Mouse (Mus musculus): Measurements from ENCODE around the gene Cldn15. TPM values are rescaled to one million over a fixed set of nuclear protein-coding genes. Genes with fewer than 3 reads are reported as not detected.
A peak's percentile ranks its signal among the peaks of the same experiment; 100 is the strongest.

Gene Cldn15
- polyA plus RNA-seq, 1 experiment from 2014 or later, result 0.11 TPM

DNA sequence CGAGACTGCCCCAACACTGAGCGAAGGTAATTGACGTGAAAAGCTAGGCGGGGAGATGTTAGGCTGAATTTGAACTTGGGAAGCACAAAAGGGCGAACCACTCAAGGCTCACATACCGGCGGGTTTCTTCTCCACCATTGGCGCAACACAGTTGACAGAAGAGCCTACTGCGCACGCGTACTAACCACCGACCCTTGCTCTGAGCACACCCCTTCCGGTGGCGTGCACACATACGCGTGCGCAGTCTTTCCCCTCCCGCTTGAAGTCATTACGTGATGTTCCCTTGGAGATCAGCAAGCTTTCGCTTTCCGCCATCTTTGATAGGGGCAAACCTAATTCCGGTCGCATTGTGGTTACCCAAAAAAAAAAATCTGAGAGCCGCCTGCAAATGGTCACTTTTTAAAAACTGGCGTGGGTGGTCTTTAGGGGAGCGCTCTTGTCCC is 20.3 kb downstream of the Cldn15 start, which contains the start of gene Plod3:
Gene Plod3 (plus strand): TSS at position 325 of the 443 bp plus-strand sequence.
- H3K27ac ChIP-seq (replicated peaks), result peak within 1 kb of the TSS; percentile 91
- peak within 1 kb of the TSS; percentile 89 for H3K4me2 ChIP-seq (replicated peaks)
- peaks cover 18% of the 10 kb centered on the region for H3K4me1 ChIP-seq
- peaks cover 56% of the 10 kb centered on the region for H3K36me3 ChIP-seq
- ATAC-seq (ENCODE audit: insufficient number of reproducible peaks, low FRiP score, low TSS enrichment, low read depth), result peak; percentile 94
- no peaks in the 10 kb centered on the region for H3K9me3 ChIP-seq (replicated peaks)
- H3K4me3 ChIP-seq (replicated peaks), result peak within 1 kb of the TSS; percentile 78
- H3K27me3 ChIP-seq, result no peaks in the 10 kb centered on the region
- under 1% methylated on average over 26 of the region's 26 CpGs for WGBS
- H3K9ac ChIP-seq, result peak within 1 kb of the TSS; percentile 90

DNA sequence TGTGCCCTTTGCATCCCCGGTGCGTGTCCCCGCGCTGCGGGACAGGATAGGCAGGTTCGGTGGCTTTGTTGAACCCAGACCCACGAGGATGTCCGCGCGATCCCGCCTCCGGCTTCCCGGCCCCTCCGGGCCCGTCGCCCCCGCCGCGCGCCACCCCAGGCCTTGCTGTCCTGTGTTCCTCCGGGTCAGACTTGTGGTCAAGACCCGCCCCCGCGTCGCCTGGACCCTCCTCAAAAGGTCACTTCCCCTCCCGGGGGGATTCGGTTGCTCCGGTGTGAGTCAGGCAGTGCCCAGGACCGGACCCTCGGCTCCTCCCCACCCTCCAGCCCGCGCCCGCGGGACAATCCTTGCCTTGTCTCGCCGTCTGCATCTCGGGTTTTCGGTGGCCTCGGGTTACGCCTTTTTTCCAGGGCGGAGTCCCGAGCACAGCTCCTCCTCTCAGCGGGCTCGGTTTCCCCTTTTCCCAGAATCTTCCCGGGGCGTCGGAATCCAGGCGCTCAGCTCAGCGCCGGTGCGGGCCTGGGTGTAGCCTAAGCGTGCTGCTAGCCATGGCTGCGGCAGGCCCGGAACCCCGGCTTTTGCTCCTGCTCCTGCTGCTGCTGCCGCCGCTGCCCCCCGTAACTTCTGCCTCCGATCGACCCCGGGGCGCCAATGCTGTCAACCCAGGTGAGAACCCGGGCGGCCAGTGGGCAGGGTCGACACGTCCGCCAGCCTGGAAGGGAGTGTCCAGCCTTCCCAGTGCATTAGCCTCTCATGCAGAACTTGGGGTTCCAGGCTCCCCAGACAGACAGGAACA is 20.9 kb downstream of the Cldn15 start:
- no peaks in the 10 kb centered on the region for H3K9me3 ChIP-seq (replicated peaks)
- peaks cover 18% of the 10 kb centered on the region for H3K4me1 ChIP-seq
- no peaks in the 10 kb centered on the region for H3K27me3 ChIP-seq
- peak overlapping the region; percentile 90 for H3K9ac ChIP-seq
- H3K4me2 ChIP-seq (replicated peaks), result peak overlapping the region; percentile 89
- peak overlapping the region; percentile 78 for H3K4me3 ChIP-seq (replicated peaks)
- peak; percentile 71 for ATAC-seq (ENCODE audit: insufficient number of reproducible peaks, low FRiP score, low TSS enrichment, low read depth)
- H3K36me3 ChIP-seq, result peaks cover 56% of the 10 kb centered on the region
- under 1% methylated on average over 67 of the region's 67 CpGs for WGBS
- H3K27ac ChIP-seq (replicated peaks), result peak overlapping the region; percentile 91

DNA sequence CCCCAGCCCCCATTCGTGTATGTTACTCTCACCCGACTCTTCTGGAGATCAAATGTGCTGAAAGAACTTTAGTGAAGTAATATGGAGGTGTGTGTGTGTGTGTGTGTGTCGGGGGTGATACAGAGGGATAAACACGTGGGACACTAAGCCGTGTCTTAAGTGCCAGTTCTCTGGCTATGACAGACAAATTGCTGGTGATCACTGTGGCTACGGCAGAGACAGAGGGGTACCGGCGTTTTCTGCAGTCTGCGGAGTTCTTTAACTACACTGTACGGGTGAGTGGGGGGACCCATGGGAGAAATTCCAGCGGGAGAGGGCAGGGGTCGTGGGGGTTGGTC is 21.5 kb downstream of the Cldn15 start, which contains the start of gene Znhit1:
Gene Znhit1 (minus strand): TSS at position 88 of the 338 bp plus-strand sequence.
- ATAC-seq (ENCODE audit: insufficient number of reproducible peaks, low FRiP score, low TSS enrichment, low read depth), result no peak
- peak within 1 kb of the TSS; percentile 89 for H3K4me2 ChIP-seq (replicated peaks)
- 2% methylated on average over 12 of the region's 12 CpGs for WGBS
- H3K9ac ChIP-seq, result peak within 1 kb of the TSS; percentile 90
- no peaks in the 10 kb centered on the region for H3K27me3 ChIP-seq
- peak within 1 kb of the TSS; percentile 91 for H3K27ac ChIP-seq (replicated peaks)
- peak within 1 kb of the TSS; percentile 78 for H3K4me3 ChIP-seq (replicated peaks)
- peaks cover 18% of the 10 kb centered on the region for H3K4me1 ChIP-seq
- no peaks in the 10 kb centered on the region for H3K9me3 ChIP-seq (replicated peaks)
- peaks cover 59% of the 10 kb centered on the region for H3K36me3 ChIP-seq

DNA sequence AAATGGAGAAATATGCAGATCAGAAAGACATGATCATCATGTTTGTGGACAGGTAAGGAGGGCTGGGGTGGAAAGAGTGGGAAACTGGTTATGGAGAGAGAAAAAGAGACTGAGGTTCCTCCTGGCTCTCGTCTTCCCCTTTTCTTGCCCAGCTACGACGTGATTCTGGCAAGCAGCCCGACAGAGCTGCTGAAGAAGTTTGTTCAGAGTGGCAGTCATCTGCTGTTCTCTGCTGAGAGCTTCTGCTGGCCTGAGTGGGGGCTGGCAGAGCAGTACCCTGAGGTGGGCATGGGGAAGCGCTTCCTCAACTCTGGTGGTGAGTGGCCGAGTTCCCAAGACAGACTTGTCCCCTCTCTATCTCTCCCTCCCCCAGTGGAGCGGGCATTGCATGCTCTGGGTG is 22.0 kb downstream of the Cldn15 start:
- Histone ChIP-seq H3K4me1 (peaks cover 18% of the 10 kb centered on the region), H3K9me3 (replicated peaks) (no peaks in the 10 kb centered on the region), H3K4me3 (replicated peaks) (peak overlapping the region; percentile 78), H3K27ac (replicated peaks) (no peak overlapping the region), H3K27me3 (no peaks in the 10 kb centered on the region), H3K9ac (peak overlapping the region; percentile 90; the same call in 1 of the 2 replicates), H3K4me2 (replicated peaks) (peak overlapping the region; percentile 89), H3K36me3 (peaks cover 61% of the 10 kb centered on the region)
- no peak for ATAC-seq (ENCODE audit: insufficient number of reproducible peaks, low FRiP score, low TSS enrichment, low read depth)
- whole genome bisulfite sequencing, result 63% methylated on average over 7 of the region's 7 CpGs

DNA sequence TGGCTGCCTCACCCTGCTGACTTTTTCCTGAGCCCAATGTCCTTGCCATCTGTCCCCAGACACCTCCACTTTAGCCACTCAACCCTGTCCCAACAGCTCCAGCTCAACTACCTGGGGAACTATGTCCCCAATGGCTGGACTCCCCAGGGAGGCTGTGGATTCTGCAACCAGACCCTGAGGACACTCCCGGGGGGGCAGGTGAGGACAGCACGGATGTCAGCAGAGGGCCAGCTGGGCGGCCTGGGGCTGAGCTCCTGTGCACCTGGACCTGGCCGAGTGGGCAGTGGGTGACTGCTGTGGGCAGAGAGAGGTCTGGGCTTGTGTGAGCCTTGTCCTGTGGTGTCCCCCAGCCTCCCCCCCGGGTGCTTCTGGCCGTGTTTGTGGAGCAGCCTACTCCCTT is 23.4 kb downstream of the Cldn15 start:
- no peaks in the 10 kb centered on the region for H3K9me3 ChIP-seq (replicated peaks)
- H3K27ac ChIP-seq (replicated peaks), result no peak overlapping the region
- H3K4me2 ChIP-seq (replicated peaks), result no peak overlapping the region
- no peak overlapping the region for H3K9ac ChIP-seq
- WGBS, result 91% methylated on average over 6 of the region's 6 CpGs
- H3K4me1 ChIP-seq, result peaks cover 18% of the 10 kb centered on the region
- ATAC-seq (ENCODE audit: insufficient number of reproducible peaks, low FRiP score, low TSS enrichment, low read depth), result no peak
- H3K4me3 ChIP-seq (replicated peaks), result no peak overlapping the region
- H3K36me3 ChIP-seq, result peaks cover 61% of the 10 kb centered on the region
- no peaks in the 10 kb centered on the region for H3K27me3 ChIP-seq

DNA sequence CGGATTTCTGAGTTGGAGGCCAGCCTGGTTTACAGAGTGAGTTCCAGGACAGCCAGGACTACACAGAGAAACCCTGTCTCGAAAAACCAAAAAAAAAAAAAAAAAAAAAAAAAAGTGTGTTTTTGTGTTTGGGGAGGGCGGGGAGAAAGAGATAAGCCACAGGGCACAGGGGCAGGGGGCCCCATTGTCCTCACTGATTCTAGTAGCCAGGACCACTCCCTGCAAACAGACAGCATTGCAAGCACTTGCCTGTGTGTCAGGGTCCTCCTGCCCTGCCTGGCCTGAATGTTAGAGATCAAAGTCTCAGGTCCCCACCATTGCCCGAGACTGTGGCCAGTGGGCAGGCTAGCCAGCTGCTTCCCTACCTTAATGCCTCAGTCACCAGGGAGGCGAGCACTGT is 33.0 kb downstream of the Cldn15 start:
- Histone ChIP-seq H3K4me2 (replicated peaks) (no peak overlapping the region), H3K4me1 (no peaks in the 10 kb centered on the region; the same call in 1 of the 2 replicates), H3K36me3 (peaks cover 18% of the 10 kb centered on the region), H3K27ac (replicated peaks) (no peak overlapping the region), H3K9ac (no peak overlapping the region), H3K9me3 (replicated peaks) (no peaks in the 10 kb centered on the region), H3K4me3 (replicated peaks) (no peak overlapping the region), H3K27me3 (no peaks in the 10 kb centered on the region)
- 80% methylated on average over 5 of the region's 5 CpGs for WGBS
- ATAC-seq (ENCODE audit: insufficient number of reproducible peaks, low FRiP score, low TSS enrichment, low read depth), result no peak

DNA sequence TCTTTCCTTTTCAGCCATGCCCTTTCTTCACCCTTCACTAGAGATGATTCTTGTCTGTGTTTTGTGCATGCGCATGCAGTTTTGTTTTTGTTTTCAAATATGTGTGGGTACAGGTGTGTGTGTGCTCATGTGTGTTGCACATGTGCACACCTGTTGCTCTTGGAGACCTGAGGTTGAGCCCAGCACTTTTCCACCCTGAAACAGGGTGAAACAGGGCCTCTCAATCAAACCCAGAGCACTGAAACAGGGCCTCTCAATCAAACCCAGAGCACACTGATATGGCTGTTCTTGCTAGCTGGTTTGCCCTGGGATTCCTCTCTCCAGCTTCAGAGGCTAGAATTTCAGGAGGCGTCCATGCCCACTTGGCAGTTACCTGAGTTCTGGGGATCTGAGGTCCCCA is 34.2 kb downstream of the Cldn15 start:
- no peaks in the 10 kb centered on the region for H3K27me3 ChIP-seq
- peaks cover 7% of the 10 kb centered on the region; the same call in 1 of the 2 replicates for H3K36me3 ChIP-seq
- no peaks in the 10 kb centered on the region for H3K9me3 ChIP-seq (replicated peaks)
- H3K9ac ChIP-seq, result no peak overlapping the region
- no peak overlapping the region for H3K4me3 ChIP-seq (replicated peaks)
- 65% methylated on average over 2 of the region's 2 CpGs for WGBS
- H3K27ac ChIP-seq (replicated peaks), result no peak overlapping the region
- H3K4me2 ChIP-seq (replicated peaks), result no peak overlapping the region
- no peaks in the 10 kb centered on the region; the same call in 1 of the 2 replicates for H3K4me1 ChIP-seq
- no peak for ATAC-seq (ENCODE audit: insufficient number of reproducible peaks, low FRiP score, low TSS enrichment, low read depth)

DNA sequence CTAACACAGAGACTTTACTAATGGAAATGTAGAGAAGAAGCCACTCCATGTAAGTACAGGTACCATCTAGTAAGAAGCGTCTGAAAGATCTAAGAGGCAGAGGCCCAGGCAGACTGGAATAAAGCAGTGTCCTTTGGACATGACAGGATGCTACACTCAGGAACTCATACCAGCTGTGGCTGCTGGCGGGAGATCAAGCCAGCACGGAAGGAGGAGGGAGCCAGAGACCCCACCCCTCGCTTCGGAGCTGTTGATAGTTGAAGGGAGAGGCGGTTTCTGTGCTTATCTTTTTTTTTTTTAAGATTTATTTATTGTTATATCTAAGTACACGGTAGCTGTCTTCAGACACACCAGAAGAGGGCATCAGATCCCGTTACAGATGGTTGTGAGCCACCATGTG is 40.9 kb downstream of the Cldn15 start:
- no peaks in the 10 kb centered on the region for H3K9me3 ChIP-seq (replicated peaks)
- H3K27ac ChIP-seq (replicated peaks), result no peak overlapping the region
- H3K4me2 ChIP-seq (replicated peaks), result no peak overlapping the region
- WGBS, result 55% methylated on average over 8 of the region's 8 CpGs
- H3K4me3 ChIP-seq (replicated peaks), result no peak overlapping the region
- H3K4me1 ChIP-seq, result no peaks in the 10 kb centered on the region
- no peak for ATAC-seq (ENCODE audit: insufficient number of reproducible peaks, low FRiP score, low TSS enrichment, low read depth)
- H3K27me3 ChIP-seq, result no peaks in the 10 kb centered on the region
- H3K9ac ChIP-seq, result no peak overlapping the region
- H3K36me3 ChIP-seq, result no peaks in the 10 kb centered on the region

DNA sequence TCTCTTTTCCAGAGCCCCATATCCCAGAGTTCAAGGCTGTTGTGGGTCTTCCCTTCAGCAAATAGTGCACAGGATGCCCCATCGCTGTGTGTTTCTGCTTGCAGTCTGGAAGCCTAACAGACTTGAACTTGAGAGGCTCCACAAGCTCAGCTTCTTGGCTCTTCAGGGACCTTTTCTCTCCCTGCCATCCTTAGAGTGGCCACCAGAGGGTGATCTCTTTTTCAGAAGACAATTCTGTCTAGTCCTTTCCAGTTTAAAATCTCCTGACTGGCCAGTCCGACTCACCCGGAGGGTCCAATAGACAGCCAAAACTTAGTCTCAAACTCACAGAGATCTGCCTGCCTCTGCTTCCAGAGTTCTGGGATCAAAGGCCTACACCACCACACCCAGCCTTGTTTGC is 43.6 kb downstream of the Cldn15 start:
- WGBS, result 42% methylated on average over 3 of the region's 3 CpGs
- Histone ChIP-seq H3K4me1 (no peaks in the 10 kb centered on the region), H3K36me3 (no peaks in the 10 kb centered on the region), H3K4me3 (replicated peaks) (no peak overlapping the region), H3K27me3 (no peaks in the 10 kb centered on the region), H3K9me3 (replicated peaks) (no peaks in the 10 kb centered on the region), H3K9ac (no peak overlapping the region), H3K27ac (replicated peaks) (no peak overlapping the region), H3K4me2 (replicated peaks) (no peak overlapping the region)
- ATAC-seq (ENCODE audit: insufficient number of reproducible peaks, low FRiP score, low TSS enrichment, low read depth), result no peak

DNA sequence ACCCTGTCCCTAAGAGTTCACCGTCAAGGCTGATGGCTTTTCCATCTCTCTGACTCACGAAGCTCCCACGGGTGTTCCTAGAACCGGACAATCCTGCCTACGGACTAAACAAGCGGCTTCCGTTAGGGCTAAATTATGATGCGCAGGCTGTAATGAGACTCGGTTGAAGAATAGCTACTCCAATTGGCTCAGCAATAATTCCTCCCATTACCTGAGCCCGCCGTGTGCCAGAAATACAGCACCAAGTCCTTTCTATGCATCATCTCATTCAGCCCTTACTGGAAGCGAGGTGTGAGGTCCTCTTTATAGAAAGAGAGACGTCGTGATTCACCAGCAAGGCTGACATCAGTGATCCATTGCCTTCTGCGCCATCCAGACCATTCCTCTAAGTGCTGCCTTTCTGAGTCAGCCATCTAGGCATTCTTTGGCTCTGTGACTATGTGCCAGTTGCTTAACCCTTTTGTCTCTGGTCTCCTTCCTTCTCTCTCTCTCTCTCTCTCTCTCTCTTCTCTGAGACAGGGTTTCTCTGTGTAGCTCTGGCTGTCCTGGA is 46.1 kb downstream of the Cldn15 start:
- Histone ChIP-seq H3K4me2 (replicated peaks) (no peak overlapping the region), H3K27ac (replicated peaks) (no peak overlapping the region), H3K36me3 (no peaks in the 10 kb centered on the region), H3K9ac (no peak overlapping the region), H3K9me3 (replicated peaks) (no peaks in the 10 kb centered on the region), H3K27me3 (no peaks in the 10 kb centered on the region), H3K4me1 (no peaks in the 10 kb centered on the region), H3K4me3 (replicated peaks) (no peak overlapping the region)
- 74% methylated on average over 15 of the region's 15 CpGs for WGBS
- no peak for ATAC-seq (ENCODE audit: insufficient number of reproducible peaks, low FRiP score, low TSS enrichment, low read depth)

DNA sequence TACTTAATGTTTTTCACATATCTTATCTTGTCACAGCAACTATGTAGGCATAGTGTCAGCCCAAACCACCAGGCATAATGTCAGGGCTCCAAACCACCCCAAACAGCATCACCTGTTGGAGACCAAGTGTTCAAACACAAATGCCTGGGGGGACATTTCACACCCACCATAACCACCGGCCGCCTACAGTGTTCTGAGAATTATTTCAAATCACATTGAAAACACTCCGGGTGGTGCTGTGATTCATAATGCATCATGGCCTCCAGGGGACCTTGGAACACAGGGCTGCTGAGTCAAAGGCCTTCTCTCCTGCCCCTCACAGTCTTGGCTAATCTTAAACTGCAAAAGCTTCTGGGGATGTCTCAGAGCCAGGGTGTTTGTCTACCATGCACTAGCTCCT is 49.5 kb downstream of the Cldn15 start:
- H3K27me3 ChIP-seq, result no peaks in the 10 kb centered on the region
- no peak for ATAC-seq (ENCODE audit: insufficient number of reproducible peaks, low FRiP score, low TSS enrichment, low read depth)
- WGBS, result 80% methylated on average over 3 of the region's 3 CpGs
- H3K27ac ChIP-seq (replicated peaks), result no peak overlapping the region
- no peak overlapping the region for H3K9ac ChIP-seq
- H3K4me2 ChIP-seq (replicated peaks), result no peak overlapping the region
- no peaks in the 10 kb centered on the region for H3K36me3 ChIP-seq
- no peak overlapping the region for H3K4me3 ChIP-seq (replicated peaks)
- no peaks in the 10 kb centered on the region for H3K4me1 ChIP-seq
- H3K9me3 ChIP-seq (replicated peaks), result no peaks in the 10 kb centered on the region
